In genomic region chr5:27029784-27030183, GRCm38 (mm10) we compare ENCODE assay signal across 11 mouse cellular contexts.
DNase-seq lines count a peak whose midpoint lies in the region; ATAC-seq and TF ChIP-seq lines count a peak whose summit lies in the region.
"Had no signal": no experiment of that assay in that cellular context is flagged by ENCODE, and none has a peak within 500 bp of the region (broad histone marks: within the 10 kb centered on the region; RNA-seq: fewer than 3 reads in every experiment).

No protein-coding gene starts in this region.

- TF ChIP-seq CTCF in heart, postnatal 0 days (IDR thresholded peaks at IDR 0.05; ENCODE audit: low read depth): peak; percentile 13; the same call in 1 of the 2 replicates

- no peaks in the 10 kb centered on the region for H3K4me1 ChIP-seq in heart, postnatal 0 days (ENCODE audit: control insufficient read depth, insufficient read depth)
- H3K4me1 ChIP-seq in heart, embryonic 12.5 days (replicated peaks): no peaks in the 10 kb centered on the region
- peaks cover 3% of the 10 kb centered on the region; the same call in 1 of the 2 replicates for H3K4me1 ChIP-seq in midbrain, embryonic 11.5 days (ENCODE audit: control insufficient read depth, insufficient read depth, low read length)
- H3K4me1 ChIP-seq in midbrain, embryonic 16.5 days (ENCODE audit: control insufficient read depth, insufficient read depth, low read length): no peaks in the 10 kb centered on the region
- H3K4me1 ChIP-seq: limb, embryonic 12.5 days had no signal

- no peak overlapping the region for H3K9ac ChIP-seq in heart, postnatal 0 days (replicated peaks; ENCODE audit: low read depth, low read length)
- H3K9ac ChIP-seq in heart, embryonic 12.5 days: no peak overlapping the region
- H3K9ac ChIP-seq in midbrain, embryonic 11.5 days (ENCODE audit: low read length): no peak overlapping the region
- no peak overlapping the region for H3K9ac ChIP-seq in midbrain, embryonic 16.5 days (ENCODE audit: low read depth, low read length)
- H3K9ac ChIP-seq: limb, embryonic 12.5 days; midbrain, embryonic 12.5 days had no signal

- no peaks in the 10 kb centered on the region for H3K9me3 ChIP-seq in heart, postnatal 0 days (replicated peaks; ENCODE audit: control insufficient read depth, low read length)
- H3K9me3 ChIP-seq in heart, embryonic 12.5 days (replicated peaks): no peaks in the 10 kb centered on the region
- no peaks in the 10 kb centered on the region for H3K9me3 ChIP-seq in midbrain, embryonic 11.5 days (ENCODE audit: control insufficient read depth, low read length)
- H3K9me3 ChIP-seq in midbrain, embryonic 16.5 days (replicated peaks; ENCODE audit: control insufficient read depth, low read length, poor library complexity, severe bottlenecking): no peaks in the 10 kb centered on the region
- H3K9me3 ChIP-seq: limb, embryonic 12.5 days; midbrain, embryonic 12.5 days had no signal

- H3K27me3 ChIP-seq in heart, postnatal 0 days (ENCODE audit: control insufficient read depth, insufficient read depth, low read length): no peaks in the 10 kb centered on the region
- H3K27me3 ChIP-seq in heart, embryonic 12.5 days (replicated peaks): 0 out of 2 replicates have a peak, but pooled peaks cover 5% of the 10 kb centered on the region
- no peaks in the 10 kb centered on the region for H3K27me3 ChIP-seq in midbrain, embryonic 11.5 days (ENCODE audit: control insufficient read depth, insufficient read depth, low read length)
- no peaks in the 10 kb centered on the region for H3K27me3 ChIP-seq in midbrain, embryonic 16.5 days (ENCODE audit: control insufficient read depth, insufficient read depth, low read depth, low read length)
- H3K27me3 ChIP-seq: limb, embryonic 12.5 days; midbrain, embryonic 12.5 days had no signal

- no peak overlapping the region for H3K27ac ChIP-seq in heart, postnatal 0 days (ENCODE audit: low read depth)
- H3K27ac ChIP-seq in heart, embryonic 12.5 days (ENCODE audit: poor library complexity, severe bottlenecking): no peak overlapping the region
- H3K27ac ChIP-seq in midbrain, embryonic 11.5 days (ENCODE audit: low read depth, low read length): no peak overlapping the region
- H3K27ac ChIP-seq in midbrain, embryonic 16.5 days (ENCODE audit: low read length): no peak overlapping the region
- H3K27ac ChIP-seq: limb, embryonic 12.5 days; midbrain, embryonic 12.5 days had no signal

- no peak for ATAC-seq in heart, postnatal 0 days (ENCODE audit: insufficient read depth, low read depth)
- ATAC-seq in heart, embryonic 12.5 days (ENCODE audit: insufficient number of reproducible peaks, low FRiP score): no peak
- ATAC-seq in midbrain, embryonic 11.5 days (ENCODE audit: low FRiP score): no peak
- no peak for ATAC-seq in midbrain, embryonic 16.5 days
- ATAC-seq: intestine, embryonic 16.5 days had no signal

- H3K4me3 ChIP-seq in heart, postnatal 0 days (ENCODE audit: low read depth, low read length): no peak overlapping the region
- no peak overlapping the region for H3K4me3 ChIP-seq in heart, embryonic 12.5 days
- H3K4me3 ChIP-seq in midbrain, embryonic 11.5 days (ENCODE audit: low read depth, low read length): no peak overlapping the region
- H3K4me3 ChIP-seq in midbrain, embryonic 16.5 days (ENCODE audit: low read depth, low read length): no peak overlapping the region
- H3K4me3 ChIP-seq: limb, embryonic 12.5 days; midbrain, embryonic 12.5 days had no signal

- no peak for DNase-seq in heart, postnatal 0 days (ENCODE audit: low spot score)
- peak; percentile 85 for DNase-seq in midbrain, embryonic 11.5 days (ENCODE audit: low spot score, missing footprints)
- DNase-seq in c-Kit-positive CD71-positive TER-119-positive erythroid progenitor cells, embryonic 14.5 days (ENCODE audit: low spot score): peak; percentile 2
- DNase-seq in retina, postnatal 1 day: peak; percentile 67
- no peak for DNase-seq in ovary, adult 18-20 months (ENCODE audit: low spot score)
- DNase-seq in thymus, postnatal 10 days (ENCODE audit: low spot score in 2 of 2): no peak

- no peak for TF ChIP-seq EP300 in heart, postnatal 0 days (IDR thresholded peaks at IDR 0.05; ENCODE audit: low read depth)

- H3K4me2 ChIP-seq in heart, postnatal 0 days (ENCODE audit: low read depth, low read length): no peak overlapping the region
- no peak overlapping the region for H3K4me2 ChIP-seq in heart, embryonic 12.5 days
- H3K4me2 ChIP-seq in midbrain, embryonic 11.5 days: no peak overlapping the region
- no peak overlapping the region for H3K4me2 ChIP-seq in midbrain, embryonic 16.5 days (ENCODE audit: low read length)
- H3K4me2 ChIP-seq: limb, embryonic 12.5 days; midbrain, embryonic 12.5 days had no signal

- 8% methylated on average over 5 of the region's 5 CpGs for WGBS in heart, postnatal 0 days
- WGBS in heart, embryonic 12.5 days: 10% methylated on average over 5 of the region's 5 CpGs
- WGBS in midbrain, embryonic 11.5 days: 14% methylated on average over 5 of the region's 5 CpGs
- 17% methylated on average over 5 of the region's 5 CpGs for WGBS in midbrain, embryonic 16.5 days

- no peaks in the 10 kb centered on the region for H3K36me3 ChIP-seq in heart, postnatal 0 days (replicated peaks; ENCODE audit: control insufficient read depth, insufficient read depth, low read length)
- H3K36me3 ChIP-seq in heart, embryonic 12.5 days: no peaks in the 10 kb centered on the region
- H3K36me3 ChIP-seq in midbrain, embryonic 11.5 days (ENCODE audit: control insufficient read depth, insufficient read depth, low read length): no peaks in the 10 kb centered on the region
- H3K36me3 ChIP-seq in midbrain, embryonic 16.5 days (ENCODE audit: control insufficient read depth, insufficient read depth, low read length): no peaks in the 10 kb centered on the region
- H3K36me3 ChIP-seq: limb, embryonic 12.5 days; midbrain, embryonic 12.5 days had no signal

Comparison
In these comparisons a context has a peak if more than half of its experiments do, and no peak if none do; other contexts are left out.
1. DNase-seq: peak in midbrain, embryonic 11.5 days (single experiment), c-Kit-positive CD71-positive TER-119-positive erythroid progenitor cells, embryonic 14.5 days (single experiment) and retina, postnatal 1 day (single experiment); none in heart, postnatal 0 days (single experiment), ovary, adult 18-20 months (single experiment) and thymus, postnatal 10 days (0 of 2).